Mouse (Mus musculus): ENCODE results near the gene Ntng2. TPM values are rescaled to one million over a fixed set of nuclear protein-coding genes. Genes with fewer than 3 reads are reported as not detected.

Gene Ntng2
- total RNA-seq, 2 experiments from 2014 or later, result 2.3 TPM; not detected in 1

DNA sequence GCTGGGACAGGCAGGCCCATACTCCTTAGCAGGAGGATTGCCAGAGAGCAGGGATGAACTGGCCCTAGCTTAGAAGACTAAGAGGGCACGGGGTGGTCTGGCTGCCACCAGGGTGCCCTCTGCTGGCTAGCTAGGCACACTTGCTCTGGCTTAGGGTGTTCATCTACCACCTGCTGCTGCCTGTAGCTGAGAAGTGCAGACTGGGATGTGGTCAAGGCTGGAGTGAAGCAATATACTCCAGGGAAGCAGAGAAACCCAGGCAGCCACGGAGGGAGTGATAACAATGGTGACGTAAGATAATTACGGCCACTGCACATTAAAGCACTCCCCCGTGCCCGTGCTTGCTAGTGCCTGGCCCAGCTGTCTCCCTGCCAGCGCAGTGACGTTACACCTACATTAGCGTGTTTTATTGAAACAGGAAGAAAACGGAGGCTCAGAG, 7.4 kb downstream of the Ntng2 start:
- peak; percentile 68; the same call in 1 of the 2 replicates for ATAC-seq (replicated peaks; ENCODE audit: low FRiP score, low TSS enrichment, poor library complexity, severe bottlenecking)

DNA sequence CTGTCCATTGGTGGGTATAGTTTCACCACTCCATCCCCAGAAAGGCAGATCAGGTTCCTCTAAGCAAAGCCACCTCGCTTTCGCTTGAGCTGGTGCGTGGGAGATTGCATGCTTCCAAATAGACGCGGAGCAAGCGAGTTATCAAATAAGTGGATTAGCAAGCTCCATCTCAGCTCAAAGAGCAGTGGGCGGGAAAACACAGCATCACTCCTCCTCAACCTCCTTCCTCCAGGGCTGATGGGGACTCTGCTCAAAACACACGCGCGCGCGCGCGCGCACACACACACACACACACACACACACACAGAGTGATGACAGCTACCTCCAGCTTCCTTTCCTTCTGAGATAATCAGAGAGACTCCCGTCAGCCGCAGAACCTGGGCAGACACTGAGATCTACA, 13.5 kb downstream of the Ntng2 start:
- ATAC-seq (replicated peaks; ENCODE audit: low FRiP score, low TSS enrichment, poor library complexity, severe bottlenecking), result no peak

DNA sequence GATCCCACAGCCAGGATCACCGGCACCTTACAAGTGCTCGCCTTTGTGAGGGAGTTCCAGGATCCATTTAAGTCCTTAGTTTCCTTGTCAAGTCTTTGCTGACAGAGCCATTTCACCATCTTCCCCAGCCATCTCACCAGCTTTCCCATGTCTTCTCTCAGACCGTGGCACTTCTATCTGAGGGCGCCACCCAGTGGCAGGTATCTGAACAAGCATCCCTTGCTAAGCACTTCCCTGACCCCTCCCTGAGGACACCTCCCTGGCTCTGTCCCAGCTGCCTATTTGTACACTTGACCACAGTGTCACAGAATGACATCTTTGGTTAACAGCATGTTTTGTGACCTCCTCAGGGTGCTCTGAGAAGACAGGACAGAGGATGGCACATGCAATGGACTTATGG, 15.2 kb downstream of the Ntng2 start:
- peak; percentile 67; the same call in 1 of the 2 replicates for ATAC-seq (replicated peaks; ENCODE audit: low FRiP score, low TSS enrichment, poor library complexity, severe bottlenecking)

DNA sequence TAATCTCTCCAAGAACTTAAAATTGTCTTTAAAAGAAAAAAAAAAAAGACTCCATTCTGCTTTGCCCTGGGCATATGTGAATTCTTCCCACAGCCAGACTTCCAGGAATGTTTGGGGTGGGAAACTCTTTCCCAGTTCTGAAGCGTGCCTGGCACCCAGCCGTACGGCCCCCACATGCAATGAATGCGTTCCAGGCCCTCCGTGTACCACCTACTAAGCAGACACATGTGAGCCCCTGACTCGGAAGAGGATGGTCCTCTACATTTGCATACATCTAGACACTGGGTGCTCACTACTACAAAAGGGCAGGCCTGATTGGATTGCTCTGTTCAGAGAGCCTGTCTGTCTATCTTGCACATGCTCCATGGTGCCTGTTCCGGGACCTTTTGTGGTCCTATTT, 17.0 kb downstream of the Ntng2 start:
- ATAC-seq (replicated peaks; ENCODE audit: low FRiP score, low TSS enrichment, poor library complexity, severe bottlenecking), result no peak

DNA sequence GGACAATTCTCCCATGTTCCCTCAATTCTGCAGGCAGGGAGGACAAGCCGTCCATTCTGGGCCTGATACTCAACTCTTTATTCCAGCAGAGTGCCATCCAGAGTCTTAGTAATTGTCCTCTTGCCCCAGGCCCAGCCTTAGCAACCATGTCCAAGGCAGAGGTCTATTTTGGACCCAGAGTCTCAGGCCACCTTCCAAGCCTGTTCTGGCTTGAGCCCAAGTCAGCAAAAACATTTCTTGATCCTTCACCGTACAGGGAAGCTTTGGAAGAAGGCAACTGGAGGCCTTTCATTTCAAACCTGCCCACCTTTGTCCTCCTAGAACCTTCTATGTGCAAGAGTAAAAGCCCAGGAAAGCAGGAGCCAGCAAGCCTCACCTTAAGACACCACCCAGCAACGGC, 17.8 kb downstream of the Ntng2 start:
- ATAC-seq (replicated peaks; ENCODE audit: low FRiP score, low TSS enrichment, poor library complexity, severe bottlenecking), result no peak

DNA sequence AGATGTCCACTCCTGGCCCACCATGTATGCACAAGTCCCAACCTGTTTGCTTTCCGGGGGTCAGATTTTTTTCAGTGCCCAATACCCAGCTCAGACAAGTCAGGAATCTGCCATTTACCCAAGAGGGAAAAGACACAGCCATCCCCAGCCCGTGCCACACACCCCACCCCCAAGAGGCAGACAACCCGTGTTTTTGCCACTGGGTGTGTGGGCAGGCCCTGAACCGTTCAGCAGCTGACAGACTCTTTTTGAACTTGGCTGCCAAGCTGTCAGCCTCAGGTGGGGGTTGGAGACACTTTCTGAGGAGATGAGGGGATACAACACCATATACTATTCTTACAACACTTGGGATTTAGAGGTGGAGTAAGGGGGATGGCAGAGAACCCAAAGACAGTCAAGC, 18.8 kb downstream of the Ntng2 start:
- no peak for ATAC-seq (replicated peaks; ENCODE audit: low FRiP score, low TSS enrichment, poor library complexity, severe bottlenecking)

DNA sequence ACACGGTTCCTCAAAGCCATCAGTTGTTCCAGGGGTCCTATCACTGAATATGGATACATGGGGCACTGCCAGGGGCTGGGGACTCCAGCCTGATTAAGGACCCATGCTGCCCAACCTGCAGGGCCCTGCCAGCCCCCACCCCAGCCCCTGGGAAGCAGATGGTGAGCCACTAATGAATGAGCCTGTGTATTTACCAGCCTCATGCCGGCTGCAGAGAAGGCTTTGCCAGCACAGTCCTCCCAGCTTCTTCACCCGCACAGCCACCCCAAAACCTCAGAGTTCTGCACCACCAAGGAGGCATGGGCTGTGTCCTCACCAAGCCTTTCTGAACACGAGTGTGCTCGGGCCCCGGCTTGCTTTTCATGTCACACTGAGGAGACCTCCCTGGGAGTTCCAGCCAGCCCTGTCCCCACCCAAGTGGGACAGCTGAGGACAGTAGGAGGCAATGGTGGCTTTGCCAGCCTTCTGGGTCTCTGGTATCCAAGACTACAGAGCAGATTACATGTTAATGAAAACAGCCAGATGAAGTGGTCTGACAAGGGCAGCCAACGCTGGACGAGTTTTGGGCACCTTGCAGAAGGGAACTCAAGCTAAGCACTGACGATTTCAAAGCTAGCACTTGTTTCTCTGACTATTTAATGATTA, 22.5 kb downstream of the Ntng2 start:
- ATAC-seq (replicated peaks; ENCODE audit: low FRiP score, low TSS enrichment, poor library complexity, severe bottlenecking), result no peak

DNA sequence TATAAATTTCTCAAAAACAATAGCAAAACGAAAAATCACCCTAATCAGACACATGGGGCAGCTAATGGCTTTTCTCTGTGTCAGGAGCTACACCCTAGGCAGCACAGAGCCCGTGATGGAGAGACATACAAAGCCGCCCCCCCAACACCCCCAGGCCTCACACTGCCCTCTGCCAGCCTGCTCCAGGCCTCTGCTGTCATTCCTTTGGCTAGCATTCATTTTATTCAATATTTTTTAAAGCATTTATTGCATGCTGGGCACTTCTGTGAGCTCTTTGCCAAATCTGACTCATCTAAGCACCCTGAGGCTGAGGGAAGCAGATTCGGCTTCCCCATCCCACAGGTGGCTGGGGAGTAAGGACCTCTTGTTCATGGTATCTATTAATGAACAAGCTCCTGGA, 26.1 kb downstream of the Ntng2 start:
- no peak for ATAC-seq (replicated peaks; ENCODE audit: low FRiP score, low TSS enrichment, poor library complexity, severe bottlenecking)

DNA sequence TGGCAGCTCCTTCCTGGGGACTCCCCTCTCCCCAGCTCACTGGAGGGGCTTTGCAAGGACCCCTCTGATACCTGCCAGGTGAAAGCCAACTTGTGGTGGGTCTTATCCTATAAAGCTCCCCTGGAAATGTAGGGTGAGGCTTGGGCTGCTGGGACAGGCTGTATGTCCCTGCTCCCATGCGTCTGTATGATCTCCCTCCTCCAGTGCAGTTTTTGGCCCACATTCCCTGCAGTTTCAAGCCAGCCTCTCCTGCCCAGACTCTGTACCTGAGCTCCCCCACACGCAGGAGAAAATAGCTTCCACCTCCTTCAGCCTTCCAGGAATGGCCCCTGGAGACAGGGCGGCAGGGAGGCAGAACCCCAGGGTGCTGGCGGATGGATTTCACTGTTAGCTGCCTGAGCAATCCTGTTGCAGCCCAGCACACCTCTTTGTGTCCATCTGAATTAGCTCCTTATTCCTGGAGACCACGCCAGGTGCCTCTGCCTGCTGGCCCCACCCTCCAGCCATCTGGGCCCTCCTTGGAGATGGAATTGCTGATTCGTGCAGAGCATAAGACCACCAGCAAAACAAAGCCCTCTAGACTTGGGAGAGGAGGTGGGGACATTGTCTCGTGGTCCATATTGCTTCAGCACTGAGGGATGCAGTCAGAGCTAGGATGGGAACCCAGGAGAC, 29.1 kb downstream of the Ntng2 start:
- ATAC-seq (replicated peaks; ENCODE audit: low FRiP score, low TSS enrichment, poor library complexity, severe bottlenecking), result no peak

DNA sequence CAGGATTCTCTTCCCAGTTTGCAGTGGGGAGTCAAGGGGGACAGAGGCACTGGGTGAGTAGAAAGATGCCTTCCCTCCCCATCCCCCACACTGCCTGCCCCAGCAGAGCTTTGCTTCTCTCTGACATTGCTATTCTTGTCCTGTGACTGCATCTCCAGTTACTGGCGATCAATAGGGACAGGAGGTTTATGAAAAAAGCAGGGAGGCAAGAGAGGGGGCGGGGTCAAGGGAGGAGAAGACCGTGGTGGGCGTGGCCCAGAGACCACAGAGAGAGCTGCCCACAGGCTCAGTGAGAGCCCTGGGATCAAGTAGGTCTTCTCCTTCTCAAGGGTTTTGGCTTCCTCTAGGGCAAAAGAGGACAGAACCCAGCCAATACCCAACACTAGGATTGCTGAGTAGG, 30.5 kb downstream of the Ntng2 start:
- no peak for ATAC-seq (replicated peaks; ENCODE audit: low FRiP score, low TSS enrichment, poor library complexity, severe bottlenecking)

DNA sequence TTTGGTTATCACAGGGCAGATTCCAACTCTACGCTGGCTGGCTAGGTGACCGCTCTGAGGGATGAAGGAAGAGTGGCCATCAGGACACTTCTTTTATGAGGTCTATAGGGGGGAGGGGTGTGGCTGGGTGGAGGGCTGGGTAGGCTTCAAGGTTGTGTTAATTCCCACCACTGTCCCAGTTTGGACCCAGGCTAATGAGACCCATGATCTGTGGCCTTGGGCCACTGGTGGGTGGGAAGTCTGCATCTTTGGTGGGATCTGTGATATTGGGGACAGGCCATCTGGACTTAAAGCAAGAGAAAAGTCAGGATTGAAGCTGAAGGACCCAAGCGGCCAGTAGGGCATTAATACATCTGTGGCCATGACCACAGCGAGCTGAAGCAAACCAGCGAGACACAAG, 34.0 kb downstream of the Ntng2 start:
- no peak for ATAC-seq (replicated peaks; ENCODE audit: low FRiP score, low TSS enrichment, poor library complexity, severe bottlenecking)

DNA sequence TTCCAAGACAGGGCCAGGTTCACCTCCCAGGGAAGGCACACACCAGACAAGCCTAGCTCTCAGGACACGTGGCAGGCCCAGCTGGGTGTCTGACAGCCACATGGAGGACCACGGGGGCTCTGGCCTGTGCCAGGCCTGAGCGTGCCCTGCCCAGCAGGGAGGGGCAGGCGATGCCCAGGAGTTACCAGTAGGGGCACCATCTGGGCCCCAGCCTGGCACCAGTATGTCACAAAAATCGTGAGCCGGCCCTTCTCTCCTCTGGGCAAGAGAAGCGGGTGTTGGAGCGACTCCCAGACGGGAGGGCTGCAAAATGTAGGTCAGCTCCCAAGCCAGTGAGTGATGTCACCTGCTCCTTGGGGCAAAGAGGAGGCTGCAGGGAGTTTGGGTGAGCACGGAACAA, 34.9 kb downstream of the Ntng2 start:
- ATAC-seq (replicated peaks; ENCODE audit: low FRiP score, low TSS enrichment, poor library complexity, severe bottlenecking), result peak; percentile 42

DNA sequence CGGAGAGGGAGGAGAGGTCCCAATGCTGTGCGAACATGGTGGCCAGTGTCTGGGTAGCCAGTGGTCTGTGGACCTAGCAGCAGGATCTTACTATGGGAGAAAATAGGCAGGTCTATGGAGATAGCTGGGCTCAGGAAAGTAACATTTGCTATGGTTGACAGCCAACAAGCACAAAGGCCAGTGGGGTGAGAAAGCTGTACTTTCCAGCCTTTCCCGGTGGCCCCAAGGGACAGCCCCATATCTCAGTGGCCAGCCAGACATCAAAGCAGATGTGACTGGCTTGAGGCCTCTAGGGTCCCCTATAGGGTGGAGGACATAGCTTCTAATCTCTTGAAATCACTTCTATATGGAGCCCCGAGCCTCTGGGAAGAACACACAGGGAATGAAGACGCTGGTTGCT, 35.8 kb downstream of the Ntng2 start:
- no peak for ATAC-seq (replicated peaks; ENCODE audit: low FRiP score, low TSS enrichment, poor library complexity, severe bottlenecking)

DNA sequence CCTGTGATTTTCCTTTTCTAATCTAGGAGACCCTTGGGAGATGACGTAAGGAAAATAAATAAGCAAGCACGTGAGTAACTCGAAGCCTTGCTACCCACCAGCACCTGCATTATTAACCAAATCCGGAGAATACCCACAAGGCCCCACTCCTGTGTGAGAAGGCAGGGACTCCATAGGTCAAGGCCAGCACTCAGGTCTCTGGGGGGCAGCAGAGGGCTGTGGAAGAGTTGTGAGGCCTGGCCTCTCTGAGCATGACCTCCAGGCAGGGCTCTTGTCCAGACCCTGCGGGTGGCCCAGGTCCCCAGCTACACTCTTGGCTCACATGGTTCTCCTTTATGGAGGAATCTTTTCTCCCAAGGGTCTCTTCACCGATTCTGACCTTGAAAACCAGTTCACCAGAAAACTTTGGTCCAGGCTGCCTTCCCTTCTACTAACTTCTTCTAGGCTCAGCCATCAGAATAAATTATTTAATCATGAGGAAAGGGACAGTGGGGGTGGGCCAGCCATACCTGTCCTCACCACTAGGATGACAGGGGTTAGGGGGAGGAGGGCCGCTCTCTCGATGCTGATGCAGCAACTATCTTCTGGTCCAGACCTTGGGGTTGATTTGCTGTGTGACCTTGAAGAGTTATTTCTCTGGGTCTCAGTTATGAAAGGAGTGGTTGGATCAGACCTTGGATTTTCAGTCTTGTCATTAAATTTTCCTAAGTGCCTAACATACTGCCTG, 36.4 kb downstream of the Ntng2 start:
- no peak for ATAC-seq (replicated peaks; ENCODE audit: low FRiP score, low TSS enrichment, poor library complexity, severe bottlenecking)

DNA sequence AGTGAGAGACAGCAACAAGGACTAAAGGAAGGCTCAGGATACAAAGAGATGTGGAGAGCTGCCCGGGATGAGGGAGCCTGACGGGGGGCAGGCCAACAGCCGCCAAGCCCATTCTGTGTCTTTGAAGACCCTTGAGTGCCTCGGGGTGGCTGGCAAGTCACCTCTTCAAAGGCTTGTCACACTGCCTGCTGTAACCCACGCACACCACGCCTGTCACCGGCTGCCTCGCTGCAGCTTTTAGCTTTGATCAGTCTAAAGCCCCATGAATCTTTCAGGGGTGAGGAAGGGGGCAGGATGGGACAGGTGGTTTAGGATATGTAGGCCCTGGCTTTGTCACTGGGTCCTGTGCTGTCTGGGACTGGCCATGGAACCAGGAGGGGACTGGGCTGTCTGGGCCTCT, 46.6 kb downstream of the Ntng2 start:
- no peak for ATAC-seq (replicated peaks; ENCODE audit: low FRiP score, low TSS enrichment, poor library complexity, severe bottlenecking)

DNA sequence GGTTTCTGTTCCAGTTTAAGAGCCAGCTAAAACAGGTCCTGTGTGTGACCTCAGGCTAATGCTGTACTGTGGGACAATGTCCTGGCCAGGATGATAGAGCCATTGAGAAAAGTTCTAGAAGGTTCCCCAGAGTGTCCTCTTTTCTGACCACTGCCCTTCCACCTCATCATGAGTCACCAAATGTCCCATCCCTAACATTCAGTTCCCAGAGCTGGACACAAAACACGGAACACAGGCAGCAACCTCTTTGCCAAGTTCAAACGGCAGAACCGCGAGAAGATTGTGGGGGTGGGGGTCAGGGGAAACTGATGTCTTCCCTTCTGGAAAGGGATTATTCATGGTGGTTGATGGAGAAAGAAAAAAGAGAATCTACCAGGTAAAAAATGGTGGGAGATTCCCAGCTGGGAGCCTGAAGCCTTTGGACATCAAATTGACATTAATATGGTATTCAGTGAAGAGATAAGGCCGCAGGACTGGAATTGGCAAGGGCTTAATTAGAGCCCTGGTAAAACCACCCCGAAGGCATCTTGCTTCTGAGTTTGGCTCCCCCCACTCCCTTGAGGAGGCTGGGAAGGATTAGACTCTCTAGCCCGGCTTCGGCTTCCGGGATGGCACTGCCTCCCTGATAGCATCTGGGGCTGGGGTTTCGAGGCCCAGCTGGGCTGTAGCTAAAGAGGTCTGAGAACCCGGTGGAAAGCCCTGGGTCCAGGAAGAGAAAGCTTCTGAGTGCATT, 51.4 kb downstream of the Ntng2 start:
- ATAC-seq (replicated peaks; ENCODE audit: low FRiP score, low TSS enrichment, poor library complexity, severe bottlenecking), result no peak

DNA sequence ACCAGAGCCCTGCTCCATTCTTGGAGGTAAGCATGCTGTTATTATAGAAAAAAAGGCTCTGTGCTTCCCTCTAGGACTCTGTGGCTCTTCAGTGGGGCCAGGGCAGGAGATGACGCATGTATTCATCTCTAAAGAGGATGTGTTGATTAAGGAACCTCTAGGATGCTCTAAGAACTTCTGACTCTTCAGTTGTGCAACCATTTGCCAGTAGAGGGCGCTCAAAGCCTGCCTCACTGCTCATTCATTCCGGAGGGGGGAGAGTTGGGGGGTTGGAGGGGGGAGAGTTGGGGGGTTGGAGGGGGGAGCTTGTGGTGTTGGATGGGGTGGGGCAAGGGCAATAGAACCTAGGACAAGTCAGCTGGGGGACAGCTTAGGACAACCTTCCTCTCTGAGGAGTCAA, 52.9 kb downstream of the Ntng2 start:
- ATAC-seq (replicated peaks; ENCODE audit: low FRiP score, low TSS enrichment, poor library complexity, severe bottlenecking), result no peak

DNA sequence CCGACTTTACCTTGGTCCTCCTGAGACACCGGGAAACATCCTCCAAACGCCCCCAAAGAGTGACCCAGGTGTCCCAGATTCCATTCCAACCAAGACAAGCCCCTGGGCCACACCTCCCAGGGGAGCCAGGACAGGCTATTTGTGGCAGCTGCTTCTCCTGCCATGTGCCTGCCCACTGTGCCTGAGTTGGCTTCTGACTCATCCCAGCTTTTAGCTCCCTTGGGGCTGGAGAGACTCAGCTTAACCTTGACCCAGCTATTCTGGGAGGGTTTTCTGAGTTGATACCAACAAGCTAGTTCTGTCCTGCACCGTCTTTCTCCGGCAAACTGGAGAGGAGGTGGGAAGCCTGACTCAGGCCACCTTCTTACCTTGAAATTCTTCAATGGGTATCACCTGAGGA, 54.4 kb downstream of the Ntng2 start:
- ATAC-seq (replicated peaks; ENCODE audit: low FRiP score, low TSS enrichment, poor library complexity, severe bottlenecking), result no peak

DNA sequence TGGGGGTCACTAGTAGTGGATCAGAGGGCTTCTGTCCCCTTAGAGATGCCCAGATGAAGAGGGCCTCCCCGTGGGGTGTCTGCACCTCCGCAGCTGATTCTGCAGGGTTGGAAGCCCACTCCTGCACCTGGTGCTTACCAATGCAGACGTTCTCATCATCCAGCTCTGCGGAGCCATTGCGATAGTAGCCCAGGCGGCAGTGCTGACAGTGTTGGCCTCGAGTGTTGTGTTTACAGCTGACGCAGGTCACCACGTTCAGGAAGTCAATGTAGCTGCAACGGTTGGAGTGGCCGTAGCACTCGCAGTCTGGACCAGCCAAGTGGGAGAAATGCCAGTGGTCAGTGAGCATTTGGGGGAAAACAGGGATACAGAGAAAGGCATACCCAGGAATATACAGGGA, 56.0 kb downstream of the Ntng2 start:
- ATAC-seq (replicated peaks; ENCODE audit: low FRiP score, low TSS enrichment, poor library complexity, severe bottlenecking), result no peak

Data from megakaryocyte-erythroid progenitor cell, adult 5-6 weeks (primary cell).